Mouse (Mus musculus): ENCODE measurements around the gene Tcf7l1. TPM values are rescaled to one million over a fixed set of nuclear protein-coding genes. Genes with fewer than 3 reads are reported as not detected.

Gene Tcf7l1
- polyA plus RNA-seq, 1 experiment from 2014 or later = 23.8 TPM

- Histone ChIP-seq H3K4me1 (replicated peaks; ENCODE audit: insufficient read depth, low read length) (peaks cover 27% of the 10 kb centered on the region), H3K4me3 (replicated peaks; ENCODE audit: low read depth, low read length) (no peak overlapping the region), H3K4me2 (ENCODE audit: low read length) (no peak overlapping the region), H3K36me3 (ENCODE audit: insufficient read depth, low read length) (no peaks in the 10 kb centered on the region), H3K27ac (0 out of 2 replicates have a peak overlapping the region, but pooled peaks have one; percentile 13), H3K9ac (ENCODE audit: low read depth, low read length) (no peak overlapping the region), H3K27me3 (ENCODE audit: insufficient read depth, low read length) (no peaks in the 10 kb centered on the region), H3K9me3 (replicated peaks; ENCODE audit: low read length) (no peaks in the 10 kb centered on the region)
- no peak for TF ChIP-seq CTCF (IDR thresholded peaks at IDR 0.05; ENCODE audit: low read depth)
- no peak for DNase-seq (ENCODE audit: low spot score)
- no peak for ATAC-seq (replicated peaks; ENCODE audit: low FRiP score, low read depth)
Observed at GRCm38 (mm10) chr6:72673751-72674150, 115.3 kb downstream of the Tcf7l1 start.

GRCm38 (mm10) chr6:72671129-72671528, 117.9 kb downstream of the Tcf7l1 start:
- no peak; the same call in 1 of the 2 replicates for TF ChIP-seq CTCF (IDR thresholded peaks at IDR 0.05; ENCODE audit: low read depth)
- no peak for ATAC-seq (replicated peaks; ENCODE audit: low FRiP score, low read depth)
- no peaks in the 10 kb centered on the region for H3K9me3 ChIP-seq (replicated peaks; ENCODE audit: low read length)
- no peak overlapping the region for H3K9ac ChIP-seq (ENCODE audit: low read depth, low read length)
- peak; percentile 44 for DNase-seq (ENCODE audit: low spot score)
- WGBS = 53% methylated on average over 8 of the region's 8 CpGs
- H3K4me3 ChIP-seq (replicated peaks; ENCODE audit: low read depth, low read length) = no peak overlapping the region
- H3K27ac ChIP-seq = no peak overlapping the region
- H3K27me3 ChIP-seq (ENCODE audit: insufficient read depth, low read length) = no peaks in the 10 kb centered on the region
- no peaks in the 10 kb centered on the region for H3K36me3 ChIP-seq (ENCODE audit: insufficient read depth, low read length)
- H3K4me1 ChIP-seq (replicated peaks; ENCODE audit: insufficient read depth, low read length) = peaks cover 9% of the 10 kb centered on the region; the same call in 1 of the 2 replicates
- H3K4me2 ChIP-seq (ENCODE audit: low read length) = no peak overlapping the region

- no peaks in the 10 kb centered on the region for H3K27me3 ChIP-seq (ENCODE audit: insufficient read depth, low read length)
- no peak overlapping the region for H3K9ac ChIP-seq (ENCODE audit: low read depth, low read length)
- H3K4me2 ChIP-seq (ENCODE audit: low read length) = no peak overlapping the region
- ATAC-seq (replicated peaks; ENCODE audit: low FRiP score, low read depth) (no peak), DNase-seq (ENCODE audit: low spot score) (peak; percentile 74)
- peak; percentile 81 for TF ChIP-seq CTCF (IDR thresholded peaks at IDR 0.05; ENCODE audit: low read depth)
- H3K36me3 ChIP-seq (ENCODE audit: insufficient read depth, low read length) = no peaks in the 10 kb centered on the region
- peaks cover 10% of the 10 kb centered on the region; the same call in 1 of the 2 replicates for H3K4me1 ChIP-seq (replicated peaks; ENCODE audit: insufficient read depth, low read length)
- 48% methylated on average over 4 of the region's 4 CpGs for WGBS
- no peak overlapping the region for H3K27ac ChIP-seq
- H3K9me3 ChIP-seq (replicated peaks; ENCODE audit: low read length) = no peaks in the 10 kb centered on the region
- no peak overlapping the region for H3K4me3 ChIP-seq (replicated peaks; ENCODE audit: low read depth, low read length)
Observed at GRCm38 (mm10) chr6:72667021-72667420, 122.0 kb downstream of the Tcf7l1 start.

GRCm38 (mm10) chr6:72664290-72664689, 124.8 kb downstream of the Tcf7l1 start:
- DNase-seq (ENCODE audit: low spot score) (no peak), ATAC-seq (replicated peaks; ENCODE audit: low FRiP score, low read depth) (no peak)
- H3K4me1 ChIP-seq (replicated peaks; ENCODE audit: insufficient read depth, low read length) = peaks cover 29% of the 10 kb centered on the region
- H3K4me2 ChIP-seq (ENCODE audit: low read length) = no peak overlapping the region
- H3K27me3 ChIP-seq (ENCODE audit: insufficient read depth, low read length) = no peaks in the 10 kb centered on the region
- H3K9ac ChIP-seq (ENCODE audit: low read depth, low read length) = peak overlapping the region; percentile 0; the same call in 1 of the 2 replicates
- peak overlapping the region; percentile 31; the same call in 1 of the 2 replicates for H3K27ac ChIP-seq
- no peak for TF ChIP-seq CTCF (IDR thresholded peaks at IDR 0.05; ENCODE audit: low read depth)
- no peak overlapping the region for H3K4me3 ChIP-seq (replicated peaks; ENCODE audit: low read depth, low read length)
- 49% methylated on average over 8 of the region's 8 CpGs for WGBS
- H3K36me3 ChIP-seq (ENCODE audit: insufficient read depth, low read length) = no peaks in the 10 kb centered on the region
- H3K9me3 ChIP-seq (replicated peaks; ENCODE audit: low read length) = no peaks in the 10 kb centered on the region

- DNase-seq (ENCODE audit: low spot score) = peak; percentile 66
- no peaks in the 10 kb centered on the region for H3K9me3 ChIP-seq (replicated peaks; ENCODE audit: low read length)
- no peak; the same call in 1 of the 2 replicates for ATAC-seq (replicated peaks; ENCODE audit: low FRiP score, low read depth)
- no peaks in the 10 kb centered on the region for H3K27me3 ChIP-seq (ENCODE audit: insufficient read depth, low read length)
- H3K36me3 ChIP-seq (ENCODE audit: insufficient read depth, low read length) = no peaks in the 10 kb centered on the region
- TF ChIP-seq CTCF (IDR thresholded peaks at IDR 0.05; ENCODE audit: low read depth) = peak; percentile 48
- H3K27ac ChIP-seq = peak overlapping the region; percentile 70
- 13% methylated on average over 1 of the region's 1 CpGs for WGBS
- peaks cover 31% of the 10 kb centered on the region for H3K4me1 ChIP-seq (replicated peaks; ENCODE audit: insufficient read depth, low read length)
- no peak overlapping the region; the same call in 1 of the 2 replicates for H3K4me2 ChIP-seq (ENCODE audit: low read length)
- H3K4me3 ChIP-seq (replicated peaks; ENCODE audit: low read depth, low read length) = no peak overlapping the region
- no peak overlapping the region for H3K9ac ChIP-seq (ENCODE audit: low read depth, low read length)
Observed at GRCm38 (mm10) chr6:72663000-72663399, 126.1 kb downstream of the Tcf7l1 start.

- Histone ChIP-seq H3K9me3 (replicated peaks; ENCODE audit: low read length) (no peaks in the 10 kb centered on the region), H3K9ac (ENCODE audit: low read depth, low read length) (no peak overlapping the region), H3K27me3 (ENCODE audit: insufficient read depth, low read length) (no peaks in the 10 kb centered on the region), H3K4me3 (replicated peaks; ENCODE audit: low read depth, low read length) (no peak overlapping the region), H3K4me2 (ENCODE audit: low read length) (no peak overlapping the region), H3K36me3 (ENCODE audit: insufficient read depth, low read length) (no peaks in the 10 kb centered on the region), H3K4me1 (replicated peaks; ENCODE audit: insufficient read depth, low read length) (peaks cover 42% of the 10 kb centered on the region), H3K27ac (peak overlapping the region; percentile 51)
- no peak for DNase-seq (ENCODE audit: low spot score)
- WGBS = 51% methylated on average over 6 of the region's 6 CpGs
- ATAC-seq (replicated peaks; ENCODE audit: low FRiP score, low read depth) = no peak
- TF ChIP-seq CTCF (IDR thresholded peaks at IDR 0.05; ENCODE audit: low read depth) = no peak
Observed at GRCm38 (mm10) chr6:72660391-72660720, 128.7 kb downstream of the Tcf7l1 start.

All from kidney, postnatal 0 days (tissue).